Mouse (Mus musculus) neural tube, embryonic 11.5 days (tissue): ENCODE data around the gene Hdc. TPM values are rescaled to one million over a fixed set of nuclear protein-coding genes. Genes with fewer than 3 reads are reported as not detected.
"Not testable (repeated sequence)": the region's sequence is repeated elsewhere in the genome, so short reads cannot be mapped to it uniquely, and the experiment has no call there.

Experiments
- ATAC-seq: fragments of 200-750 bp; cut with Nextera tagmentation; 2 replicates; pipeline ENCODE4 v1.8.0; 2017; ENCODE audit warnings: moderate number of reproducible peaks, mild to moderate bottlenecking, moderate TSS enrichment, moderate library complexity; ENCODE audit not compliant: insufficient read depth, low FRiP score, low TSS enrichment
- DNase-seq: peaks from one replicate; pipeline ENCODE4 v3.0.0-alpha.2; 2015; ENCODE audit warnings: low spot score
- H3K27ac ChIP-seq: fragments of 300-500 bp; sonication (generic); 2 replicates; pipeline ENCODE4 v1.5.1; 2014; ENCODE audit warnings: low read depth, mild to moderate bottlenecking, low read length
- H3K27me3 ChIP-seq: fragments of 300-500 bp; sonication (generic); 2 replicates; pipeline ENCODE4 v1.6.1; 2014; ENCODE audit warnings: mild to moderate bottlenecking, low read length, mixed read lengths; ENCODE audit not compliant: control insufficient read depth, insufficient read depth
- H3K36me3 ChIP-seq: fragments of 300-500 bp; sonication (generic); 2 replicates; pipeline ENCODE4 v1.6.1; 2014; ENCODE audit warnings: mild to moderate bottlenecking, low read length, moderate library complexity, mixed read lengths; ENCODE audit not compliant: control insufficient read depth, insufficient read depth
- H3K4me1 ChIP-seq: fragments of 300-500 bp; sonication (generic); 2 replicates; pipeline ENCODE4 v1.6.1; 2014; ENCODE audit warnings: low read length, mixed read lengths; ENCODE audit not compliant: control insufficient read depth, insufficient read depth
- H3K4me2 ChIP-seq: fragments of 300-500 bp; sonication (generic); 2 replicates; pipeline ENCODE4 v1.6.1; 2014; ENCODE audit warnings: low read depth, mild to moderate bottlenecking, moderate library complexity
- H3K4me3 ChIP-seq: fragments of 300-500 bp; sonication (generic); 2 replicates; pipeline ENCODE4 v1.5.1; 2014; ENCODE audit warnings: low read depth, low read length
- H3K9ac ChIP-seq: fragments of 300-500 bp; sonication (generic); 2 replicates; pipeline ENCODE4 v1.6.1; 2014; ENCODE audit warnings: mild to moderate bottlenecking, low read length
- H3K9me3 ChIP-seq: fragments of 300-500 bp; sonication (generic); 2 replicates; pipeline ENCODE4 v1.6.1; 2016; ENCODE audit warnings: low read length; ENCODE audit not compliant: control insufficient read depth
- WGBS: fragments of 180-500 bp; shearing (Covaris S2); extraction: QIAGEN DNeasy Blood & Tissue Kit; methylation state at CpG from one replicate; pipeline ENCODE4 v1.1.7; 2014; 5-methylcytosine and 5-hydroxymethylcytosine counted together
- polyA plus RNA-seq: library from polyadenylated mRNA; unstranded; fragments of >200 nt; fragmentation: Nextera tagmentation; extraction: Ambion mirVana; gene quantifications from 2 replicates; pipeline ENCODE4 v1.2.1, GENCODE M21; 2014

Hdc gene
- polyA plus RNA-seq, 1 experiment from 2014 or later = 0.95 TPM

DNA sequence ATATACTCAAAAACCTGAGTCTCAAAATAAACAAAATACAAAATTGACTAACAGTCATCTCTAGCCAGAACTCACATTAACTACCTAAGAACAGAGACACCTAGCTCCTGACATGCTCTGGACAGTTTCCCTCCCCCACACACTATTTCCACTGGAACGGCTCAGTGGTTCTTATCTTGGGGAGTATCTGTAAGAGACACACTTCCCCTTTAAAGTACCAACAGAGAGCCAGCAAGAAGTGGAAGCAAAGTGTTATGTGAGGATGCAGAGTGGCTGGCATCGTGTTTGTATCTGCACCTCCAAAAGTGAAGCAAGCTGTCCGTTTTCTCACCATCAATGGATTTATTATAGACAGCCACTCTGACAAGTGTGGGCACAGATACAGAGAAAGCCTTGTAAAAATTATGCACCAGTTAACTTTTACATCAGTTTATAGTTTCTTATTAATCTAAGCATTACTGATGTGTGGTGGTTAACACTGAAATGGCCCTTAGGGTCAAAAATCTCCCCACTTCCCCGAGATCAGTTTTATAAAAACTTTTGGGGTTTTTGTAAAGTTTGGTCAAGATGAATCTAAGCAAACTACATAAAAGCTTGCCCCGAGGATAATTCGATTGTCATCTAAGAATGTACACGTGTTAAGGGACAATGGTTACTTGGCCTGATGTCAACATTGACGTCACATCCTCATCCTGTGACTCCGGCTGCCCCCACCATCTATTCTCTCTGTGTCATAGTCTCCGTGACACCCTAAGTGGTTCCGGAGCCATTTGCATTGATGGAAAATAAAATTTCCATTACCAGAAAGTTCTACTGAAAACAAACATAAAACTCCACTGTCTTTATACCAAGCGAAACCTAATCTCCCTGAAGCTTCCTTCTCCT lies 17.1 kb upstream of the Hdc start:
- no peak for ATAC-seq
- no peak overlapping the region for H3K27ac ChIP-seq
- WGBS = 84% methylated on average over 12 of the region's 12 CpGs

DNA sequence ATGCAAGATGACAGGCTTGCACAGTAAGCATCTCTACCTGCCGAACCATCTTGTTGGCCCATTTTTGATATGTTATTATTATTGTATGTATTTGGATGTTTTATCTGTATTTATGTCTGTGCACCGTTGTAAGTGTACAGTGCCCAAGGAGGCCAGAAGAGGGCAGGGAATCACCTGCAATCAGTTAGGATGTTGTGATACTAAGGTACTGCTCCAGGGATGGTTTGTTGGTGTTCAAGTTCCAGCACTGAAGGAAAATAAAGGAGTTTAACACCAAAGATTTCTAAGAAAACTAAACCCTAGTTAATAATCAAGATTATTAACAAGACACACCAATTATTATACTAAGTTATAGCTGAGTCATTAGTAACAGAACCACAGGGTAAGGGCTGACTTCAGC lies 14.1 kb upstream of the Hdc start:
- 90% methylated on average over 2 of the region's 2 CpGs for WGBS
- ATAC-seq = no peak

More for the DNA sequence above, 17.1 kb upstream of the Hdc start:
- Histone ChIP-seq H3K36me3 (peaks cover 7% of the 10 kb centered on the region), H3K4me3 (no peak overlapping the region), H3K9me3 (no peaks in the 10 kb centered on the region), H3K4me2 (no peak overlapping the region), H3K4me1 (no peaks in the 10 kb centered on the region), H3K27me3 (no peaks in the 10 kb centered on the region), H3K9ac (no peak overlapping the region)
- DNase-seq = no peak

DNA sequence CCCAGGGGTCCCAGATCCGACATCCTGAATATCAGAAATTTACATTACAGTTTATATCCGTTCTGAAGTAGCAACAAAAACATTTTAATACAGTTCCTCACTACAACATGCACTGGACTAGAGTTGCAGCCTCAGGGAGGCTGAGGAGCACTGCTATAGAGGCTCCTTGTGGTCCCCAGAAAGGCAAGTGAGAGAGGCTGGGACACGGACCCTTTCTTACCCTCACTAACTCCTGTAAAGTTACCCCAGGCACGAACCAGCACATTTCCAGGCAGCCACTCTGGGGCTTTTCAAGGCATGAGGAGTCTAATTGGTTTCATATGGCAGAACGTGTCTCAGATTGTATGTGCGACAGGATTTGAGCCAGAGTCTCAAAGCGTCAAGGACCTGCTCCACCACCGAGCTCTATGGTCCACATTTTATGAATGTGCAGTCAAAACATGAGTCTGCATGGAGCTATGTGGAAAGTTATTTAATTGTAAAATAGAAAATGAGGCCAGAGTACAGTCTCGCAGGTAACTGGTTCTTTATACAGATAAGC lies 9.4 kb upstream of the Hdc start:
- ATAC-seq = no peak
- Histone ChIP-seq H3K4me3 (no peak overlapping the region), H3K4me2 (no peak overlapping the region), H3K27ac (no peak overlapping the region), H3K4me1 (no peaks in the 10 kb centered on the region), H3K27me3 (no peaks in the 10 kb centered on the region), H3K36me3 (no peaks in the 10 kb centered on the region; the same call in 1 of the 2 replicates), H3K9me3 (no peaks in the 10 kb centered on the region), H3K9ac (no peak overlapping the region)
- no peak for DNase-seq
- 79% methylated on average over 9 of the region's 9 CpGs for WGBS

More for the DNA sequence above, 14.1 kb upstream of the Hdc start:
- Histone ChIP-seq H3K4me3 (no peak overlapping the region), H3K4me1 (no peaks in the 10 kb centered on the region), H3K27ac (no peak overlapping the region), H3K4me2 (no peak overlapping the region), H3K36me3 (no peaks in the 10 kb centered on the region; the same call in 1 of the 2 replicates), H3K9ac (no peak overlapping the region), H3K27me3 (no peaks in the 10 kb centered on the region), H3K9me3 (no peaks in the 10 kb centered on the region)
- no peak for DNase-seq

DNA sequence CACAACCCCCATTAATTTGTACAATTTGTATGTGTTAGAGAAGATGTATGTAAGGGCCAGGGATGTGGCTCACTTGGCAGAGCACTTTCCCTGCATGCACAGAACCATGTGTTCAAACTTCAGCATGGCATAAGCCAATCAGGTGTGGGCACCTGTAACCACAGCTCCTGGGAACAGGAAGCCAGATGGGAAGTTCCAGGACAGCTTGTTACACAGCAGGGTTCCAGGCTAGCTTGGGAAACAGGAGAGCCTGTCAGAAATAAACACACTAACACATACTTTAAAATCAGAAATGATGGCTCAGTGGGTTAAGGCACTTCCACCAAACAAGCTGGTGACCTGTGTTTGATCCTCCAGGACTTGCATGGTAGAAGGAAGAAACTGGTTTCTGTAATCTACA lies 4.0 kb upstream of the Hdc start:
- Histone ChIP-seq H3K9ac (no peak overlapping the region), H3K27ac (no peak overlapping the region), H3K27me3 (no peaks in the 10 kb centered on the region), H3K9me3 (no peaks in the 10 kb centered on the region), H3K4me3 (no peak overlapping the region), H3K4me2 (no peak overlapping the region), H3K4me1 (no peaks in the 10 kb centered on the region), H3K36me3 (no peaks in the 10 kb centered on the region)
- ATAC-seq = no peak
- no peak for DNase-seq

DNA sequence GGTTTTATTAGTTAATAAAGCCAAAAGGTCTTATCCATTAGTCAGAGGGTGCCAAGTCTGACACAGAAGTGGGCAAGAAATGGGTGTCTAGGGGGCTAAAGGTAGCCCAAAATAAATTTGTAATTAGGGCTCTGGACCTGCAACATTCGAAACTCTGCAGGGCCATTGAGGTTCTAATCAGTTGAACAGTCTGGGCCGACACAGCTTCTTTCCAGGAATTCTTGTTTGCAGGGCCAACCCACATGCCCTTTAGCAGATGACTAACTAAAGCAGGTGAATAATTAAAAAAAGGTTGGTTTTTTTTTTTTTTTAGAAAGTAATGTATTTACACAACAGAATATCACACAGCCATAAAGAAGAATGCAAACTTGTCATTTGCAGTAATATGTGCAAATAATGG lies 3.4 kb upstream of the Hdc start:
- Histone ChIP-seq H3K4me2 (no peak overlapping the region), H3K4me3 (no peak overlapping the region), H3K27ac (no peak overlapping the region), H3K9ac (no peak overlapping the region), H3K9me3 (no peaks in the 10 kb centered on the region), H3K36me3 (no peaks in the 10 kb centered on the region), H3K4me1 (no peaks in the 10 kb centered on the region), H3K27me3 (no peaks in the 10 kb centered on the region)
- ATAC-seq = no peak
- DNase-seq = no peak
- 83% methylated on average over 2 of the region's 2 CpGs for WGBS

DNA sequence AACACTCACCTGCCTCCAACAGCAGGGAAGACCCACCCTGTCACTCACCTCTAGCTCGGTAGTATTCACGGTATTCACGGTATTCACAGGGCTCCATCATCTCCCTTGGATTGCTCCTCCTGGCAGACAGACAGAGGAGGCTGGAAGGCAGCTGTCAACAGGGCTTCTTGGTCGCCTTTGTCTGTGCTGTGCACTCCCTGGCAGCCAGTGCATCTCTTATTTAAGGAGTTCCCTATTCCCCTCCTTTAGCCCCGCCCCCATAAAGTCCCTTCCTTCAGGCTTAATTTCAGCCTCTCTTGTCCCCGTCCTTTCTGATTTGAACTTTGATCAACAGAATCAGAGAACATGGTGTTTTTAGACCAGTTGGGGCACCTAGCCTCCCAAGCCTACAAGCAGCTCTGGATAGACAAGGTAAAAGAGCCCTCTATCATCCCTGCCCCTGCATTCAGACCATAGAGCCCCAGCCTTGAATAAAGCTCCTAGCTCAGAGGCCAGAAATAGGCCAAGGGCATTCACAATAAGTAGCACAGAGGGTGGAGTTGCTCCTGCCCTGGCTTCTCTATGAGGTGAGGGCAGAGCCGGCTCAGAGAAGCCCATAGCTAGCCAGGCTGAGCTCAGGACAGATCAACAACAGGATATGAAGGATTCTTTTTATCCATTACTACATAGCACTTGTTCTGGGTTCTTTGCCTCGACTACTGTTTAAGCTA lies 474 bp downstream of the Hdc start:
- ATAC-seq = no peak
- no peak overlapping the region for H3K4me3 ChIP-seq
- no peak for DNase-seq
- no peaks in the 10 kb centered on the region for H3K4me1 ChIP-seq
- H3K27me3 ChIP-seq = no peaks in the 10 kb centered on the region
- no peak overlapping the region for H3K27ac ChIP-seq
- no peaks in the 10 kb centered on the region for H3K9me3 ChIP-seq
- WGBS = 31% methylated on average over 8 of the region's 8 CpGs
- H3K4me2 ChIP-seq = no peak overlapping the region
- no peak overlapping the region for H3K9ac ChIP-seq
- no peaks in the 10 kb centered on the region for H3K36me3 ChIP-seq

DNA sequence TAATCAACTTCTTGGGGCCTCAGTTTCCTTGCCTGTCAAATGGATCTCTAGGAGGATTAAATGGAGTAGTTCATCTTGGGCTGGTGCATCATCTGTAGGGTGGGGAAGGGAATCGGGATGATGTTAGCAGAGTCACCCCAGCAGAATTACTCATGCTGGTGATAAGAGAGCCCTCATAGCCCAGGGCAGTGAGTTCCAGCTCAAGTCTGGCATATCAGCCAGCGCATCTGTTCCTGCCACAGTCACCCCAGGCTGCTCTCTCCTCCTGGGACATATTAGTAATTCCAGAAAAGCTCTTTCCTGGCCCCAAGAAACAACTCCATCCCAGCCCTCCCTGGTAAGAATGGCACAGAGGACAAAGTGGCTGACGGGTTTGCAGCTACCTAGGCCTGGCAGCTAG lies 3.7 kb downstream of the Hdc start:
- Histone ChIP-seq H3K9me3 (no peaks in the 10 kb centered on the region), H3K4me2 (no peak overlapping the region), H3K36me3 (no peaks in the 10 kb centered on the region), H3K4me1 (no peaks in the 10 kb centered on the region), H3K27ac (no peak overlapping the region), H3K4me3 (no peak overlapping the region), H3K27me3 (no peaks in the 10 kb centered on the region), H3K9ac (no peak overlapping the region)
- ATAC-seq = no peak
- WGBS = 83% methylated on average over 3 of the region's 3 CpGs
- no peak for DNase-seq

DNA sequence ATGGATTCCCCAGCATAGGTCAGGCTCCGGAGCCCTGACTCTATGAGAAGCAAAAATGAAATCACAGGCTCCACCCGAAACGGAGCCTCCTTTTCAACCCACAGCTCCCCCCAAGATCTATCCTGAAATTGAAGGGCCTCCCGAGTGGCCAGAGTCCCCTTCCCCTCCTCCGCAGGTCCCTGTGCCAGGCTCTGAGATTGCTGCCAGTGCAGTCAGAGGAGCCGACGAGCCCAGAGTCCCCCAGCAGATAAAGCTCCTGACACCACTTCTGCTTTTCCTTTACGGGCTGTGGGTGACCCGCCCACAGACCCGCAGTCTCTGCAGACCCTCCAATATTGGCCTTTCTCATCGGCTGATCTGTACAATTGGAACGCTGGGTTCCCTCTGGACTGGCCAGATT lies 9.5 kb downstream of the Hdc start:
- H3K9ac ChIP-seq, H3K27me3 ChIP-seq, H3K27ac ChIP-seq, H3K4me3 ChIP-seq, H3K9me3 ChIP-seq, H3K4me1 ChIP-seq, DNase-seq, H3K4me2 ChIP-seq, ATAC-seq, H3K36me3 ChIP-seq: not testable (repeated sequence)
- 83% methylated on average over 12 of the region's 12 CpGs for WGBS
